8 mouse cellular contexts compared by ENCODE assay signal in the genomic region with DNA sequence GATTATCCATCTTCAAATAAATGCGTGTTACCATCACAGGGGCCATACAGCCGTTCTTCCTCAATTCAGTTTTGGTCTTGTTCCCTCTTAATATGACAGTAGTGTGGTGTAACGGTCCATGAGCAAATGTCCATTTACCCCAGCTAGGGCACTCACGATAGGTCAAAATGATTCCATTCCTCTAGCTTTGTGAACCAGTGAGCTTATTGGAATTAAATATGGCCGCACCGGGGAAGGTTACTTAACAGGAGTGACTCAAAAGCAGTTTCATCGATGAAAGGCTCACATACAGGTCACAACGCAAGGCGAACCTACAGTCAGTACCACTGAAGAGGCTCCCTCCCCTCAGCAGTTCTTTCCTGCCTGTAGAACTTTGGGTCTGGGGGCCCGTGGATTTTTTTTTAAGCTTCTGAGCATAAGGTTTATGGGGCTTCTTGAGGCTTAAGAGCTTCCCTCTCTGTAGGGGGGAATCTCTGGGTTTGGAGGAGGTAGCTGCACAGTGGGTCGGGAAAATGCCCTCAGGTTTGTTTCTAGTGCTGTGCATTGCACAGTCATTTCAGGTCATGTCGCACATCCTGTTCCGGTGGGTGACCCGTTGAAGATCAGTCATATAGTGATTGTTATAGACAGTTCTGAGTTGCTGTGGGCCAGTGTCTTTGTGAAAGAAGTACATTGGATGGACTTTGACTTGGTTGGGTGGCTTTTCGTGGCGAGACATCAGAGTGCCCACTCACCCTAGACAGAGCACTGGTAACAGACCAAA. TPM values are rescaled to one million over a fixed set of nuclear protein-coding genes. Genes with fewer than 3 reads are reported as not detected.
DNase-seq lines count a peak whose midpoint lies in the region; ATAC-seq and TF ChIP-seq lines count a peak whose summit lies in the region.

No protein-coding gene starts in this region.

- no peaks in the 10 kb centered on the region for H3K9me3 ChIP-seq in embryonic facial prominence, embryonic 15.5 days (replicated peaks)
- H3K9me3 ChIP-seq in limb, embryonic 10.5 days (replicated peaks): no peaks in the 10 kb centered on the region
- H3K9me3 ChIP-seq in midbrain, embryonic 15.5 days: no peaks in the 10 kb centered on the region

- TF ChIP-seq POLR2A in kidney, adult 2 months (IDR thresholded peaks at IDR 0.05; ENCODE audit: low read depth, low read length): no peak

- ATAC-seq in embryonic facial prominence, embryonic 15.5 days (ENCODE audit: insufficient number of reproducible peaks, low FRiP score, low TSS enrichment, low read depth): no peak
- ATAC-seq in midbrain, embryonic 15.5 days (replicated peaks): peak; percentile 24; the same call in 1 of the 2 replicates
- no peak for ATAC-seq in frontal cortex, adult (ENCODE audit: low TSS enrichment)

- no peaks in the 10 kb centered on the region for H3K27me3 ChIP-seq in kidney, adult 2 months (replicated peaks; ENCODE audit: control insufficient read depth, insufficient read depth, low read length)
- H3K27me3 ChIP-seq in embryonic facial prominence, embryonic 15.5 days: no peaks in the 10 kb centered on the region
- no peaks in the 10 kb centered on the region for H3K27me3 ChIP-seq in limb, embryonic 10.5 days (ENCODE audit: low read depth, poor library complexity, severe bottlenecking)
- no peaks in the 10 kb centered on the region for H3K27me3 ChIP-seq in midbrain, embryonic 15.5 days (replicated peaks)

- H3K36me3 ChIP-seq in kidney, adult 2 months (ENCODE audit: control insufficient read depth, insufficient read depth, low read length): no peaks in the 10 kb centered on the region
- peaks cover 27% of the 10 kb centered on the region for H3K36me3 ChIP-seq in embryonic facial prominence, embryonic 15.5 days
- H3K36me3 ChIP-seq in limb, embryonic 10.5 days: peaks cover 36% of the 10 kb centered on the region
- H3K36me3 ChIP-seq in midbrain, embryonic 15.5 days (replicated peaks): peaks cover 13% of the 10 kb centered on the region

- H3K27ac ChIP-seq in kidney, adult 2 months (ENCODE audit: insufficient read depth, low read depth, low read length): peak overlapping the region; percentile 89; the same call in 1 of the 2 replicates
- peak overlapping the region; percentile 94 for H3K27ac ChIP-seq in embryonic facial prominence, embryonic 15.5 days (replicated peaks)
- H3K27ac ChIP-seq in limb, embryonic 10.5 days: peak overlapping the region; percentile 98
- H3K27ac ChIP-seq in midbrain, embryonic 15.5 days: peak overlapping the region; percentile 100

- peak overlapping the region; percentile 85 for H3K4me3 ChIP-seq in kidney, adult 2 months (ENCODE audit: insufficient read depth, low read depth, low read length)
- H3K4me3 ChIP-seq in embryonic facial prominence, embryonic 15.5 days (replicated peaks): peak overlapping the region; percentile 93
- H3K4me3 ChIP-seq in limb, embryonic 10.5 days: peak overlapping the region; percentile 97
- H3K4me3 ChIP-seq in midbrain, embryonic 15.5 days: peak overlapping the region; percentile 97

- no peak for TF ChIP-seq CTCF in kidney, adult 2 months (conservative IDR thresholded peaks at IDR 0.05; ENCODE audit: insufficient read depth, insufficient read length, low read depth, low read length)

- 23% methylated on average over 16 of the region's 16 CpGs for WGBS in kidney, adult 2 months
- WGBS in embryonic facial prominence, embryonic 15.5 days: 32% methylated on average over 16 of the region's 16 CpGs
- WGBS in limb, embryonic 10.5 days: 43% methylated on average over 16 of the region's 16 CpGs
- WGBS in midbrain, embryonic 15.5 days: 35% methylated on average over 16 of the region's 16 CpGs

- H3K4me1 ChIP-seq in kidney, adult 2 months (ENCODE audit: control insufficient read depth, insufficient read depth, low read length): peaks cover 16% of the 10 kb centered on the region
- H3K4me1 ChIP-seq in embryonic facial prominence, embryonic 15.5 days: peaks cover 19% of the 10 kb centered on the region
- peaks cover 19% of the 10 kb centered on the region for H3K4me1 ChIP-seq in limb, embryonic 10.5 days
- H3K4me1 ChIP-seq in midbrain, embryonic 15.5 days: peaks cover 14% of the 10 kb centered on the region

- peak; percentile 13 for DNase-seq in kidney, adult 2 months
- no peak for DNase-seq in kidney, adult 8-10 months
- DNase-seq in MN1 (ENCODE audit: low spot score): peak; percentile 74
- DNase-seq in limb, embryonic 10.5 days (ENCODE audit: low spot score): no peak
- DNase-seq in frontal cortex, postnatal 10 days (ENCODE audit: low spot score in 2 of 2): no peak

- peak overlapping the region; percentile 60 for H3K9ac ChIP-seq in embryonic facial prominence, embryonic 15.5 days
- peak overlapping the region; percentile 91 for H3K9ac ChIP-seq in midbrain, embryonic 15.5 days

- peak overlapping the region; percentile 74 for H3K4me2 ChIP-seq in embryonic facial prominence, embryonic 15.5 days (replicated peaks)
- peak overlapping the region; percentile 75 for H3K4me2 ChIP-seq in midbrain, embryonic 15.5 days

RNA-seq across cellular contexts. Expression of gene Afg3l1, which starts 0.9 kb away (rescaled TPM):
- 36.5 and 38.7 TPM in 2 replicates for polyA plus RNA-seq in kidney, adult 2 months (2012; rRNA removed)
- 50.5 and 55.8 TPM in 2 replicates for polyA plus RNA-seq in embryonic facial prominence, embryonic 15.5 days (2015; fragmentation: Nextera tagmentation; extraction: Ambion mirVana)
- polyA plus RNA-seq in limb, embryonic 10.5 days (2016; fragmentation: Nextera tagmentation; extraction: Ambion mirVana): 57.2 and 65.0 TPM in 2 replicates
- polyA plus RNA-seq in midbrain, embryonic 15.5 days (2015; fragmentation: Nextera tagmentation; extraction: Ambion mirVana): 52.6 and 59.0 TPM in 2 replicates

RNA-seq across cellular contexts. Expression of gene Dbndd1, which starts 36.6 kb away (rescaled TPM):
- polyA plus RNA-seq in kidney, adult 2 months (2012; rRNA removed): 0.05 and 0.19 TPM in 2 replicates
- 10.0 and 11.2 TPM in 2 replicates for polyA plus RNA-seq in embryonic facial prominence, embryonic 15.5 days (2015; fragmentation: Nextera tagmentation; extraction: Ambion mirVana)
- 6.1 and 7.4 TPM in 2 replicates for polyA plus RNA-seq in limb, embryonic 10.5 days (2016; fragmentation: Nextera tagmentation; extraction: Ambion mirVana)
- polyA plus RNA-seq in midbrain, embryonic 15.5 days (2015; fragmentation: Nextera tagmentation; extraction: Ambion mirVana): 106 and 107 TPM in 2 replicates

RNA-seq across cellular contexts. Expression of gene Gas8, which starts 40.0 kb away (rescaled TPM):
- 8.4 and 9.3 TPM in 2 replicates for polyA plus RNA-seq in kidney, adult 2 months (2012; rRNA removed)
- 33.8 and 36.7 TPM in 2 replicates for polyA plus RNA-seq in embryonic facial prominence, embryonic 15.5 days (2015; fragmentation: Nextera tagmentation; extraction: Ambion mirVana)
- polyA plus RNA-seq in limb, embryonic 10.5 days (2016; fragmentation: Nextera tagmentation; extraction: Ambion mirVana): 41.1 TPM in 2 replicates
- polyA plus RNA-seq in midbrain, embryonic 15.5 days (2015; fragmentation: Nextera tagmentation; extraction: Ambion mirVana): 44.4 and 45.6 TPM in 2 replicates

RNA-seq across cellular contexts. Expression of gene Def8, which starts 55.3 kb away (rescaled TPM):
- 87.1 and 97.6 TPM in 2 replicates for polyA plus RNA-seq in kidney, adult 2 months (2012; rRNA removed)
- 40.4 and 40.5 TPM in 2 replicates for polyA plus RNA-seq in embryonic facial prominence, embryonic 15.5 days (2015; fragmentation: Nextera tagmentation; extraction: Ambion mirVana)
- 43.6 and 44.1 TPM in 2 replicates for polyA plus RNA-seq in limb, embryonic 10.5 days (2016; fragmentation: Nextera tagmentation; extraction: Ambion mirVana)
- 48.4 and 49.8 TPM in 2 replicates for polyA plus RNA-seq in midbrain, embryonic 15.5 days (2015; fragmentation: Nextera tagmentation; extraction: Ambion mirVana)

Comparison
In these comparisons a context has a peak if more than half of its experiments do, and no peak if none do; other contexts are left out.
1. DNase-seq: peak in kidney, adult 2 months (single experiment) and MN1 (single experiment); none in kidney, adult 8-10 months (0 of 2), limb, embryonic 10.5 days (single experiment) and frontal cortex, postnatal 10 days (0 of 2).
2. Peak in every context shown above with its lines, with median percentiles within 50 percentile points of each other: H3K27ac ChIP-seq and H3K4me3 ChIP-seq.